Mouse (Mus musculus): ENCODE data around the gene Crispld2. TPM values are rescaled to one million over a fixed set of nuclear protein-coding genes. Genes with fewer than 3 reads are reported as not detected.

Crispld2 gene
- polyA plus RNA-seq, 1 experiment from 2014 or later: 4.9 TPM

DNA sequence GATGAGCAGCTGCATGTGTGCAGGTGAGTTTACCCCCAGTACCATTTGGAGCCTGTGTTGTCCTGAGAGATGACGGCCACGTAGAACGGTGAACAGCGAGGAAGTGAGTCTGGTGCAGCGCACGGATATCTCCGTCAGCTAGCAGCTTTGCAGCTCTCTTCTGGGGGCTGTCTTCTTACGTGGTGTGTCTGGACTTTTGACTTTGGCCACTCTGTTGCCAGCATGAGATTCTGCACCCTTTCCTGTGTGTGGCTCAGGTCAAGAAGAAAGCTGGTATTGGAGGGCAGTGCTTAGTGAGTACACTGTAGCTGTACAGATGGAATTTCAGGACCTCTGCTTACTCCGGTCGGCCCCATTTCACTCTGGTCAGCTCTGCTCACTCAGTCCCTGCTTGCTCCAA, 34.2 kb upstream of the Crispld2 start:
- Histone ChIP-seq H3K9ac (ENCODE audit: low read depth, low read length) (no peak overlapping the region), H3K4me1 (ENCODE audit: control insufficient read depth, insufficient read depth, low read length) (no peaks in the 10 kb centered on the region), H3K27me3 (ENCODE audit: control insufficient read depth, insufficient read depth, low read length) (no peaks in the 10 kb centered on the region), H3K27ac (ENCODE audit: low read depth, low read length) (no peak overlapping the region), H3K4me3 (ENCODE audit: low read length) (no peak overlapping the region), H3K36me3 (ENCODE audit: control insufficient read depth, insufficient read depth, low read length) (peaks cover 49% of the 10 kb centered on the region), H3K9me3 (ENCODE audit: control insufficient read depth, low read length) (no peaks in the 10 kb centered on the region), H3K4me2 (replicated peaks; ENCODE audit: low read depth, low read length) (no peak overlapping the region)
- no peak for ATAC-seq (ENCODE audit: low FRiP score, low TSS enrichment)
- 94% methylated on average over 10 of the region's 10 CpGs for WGBS

DNA sequence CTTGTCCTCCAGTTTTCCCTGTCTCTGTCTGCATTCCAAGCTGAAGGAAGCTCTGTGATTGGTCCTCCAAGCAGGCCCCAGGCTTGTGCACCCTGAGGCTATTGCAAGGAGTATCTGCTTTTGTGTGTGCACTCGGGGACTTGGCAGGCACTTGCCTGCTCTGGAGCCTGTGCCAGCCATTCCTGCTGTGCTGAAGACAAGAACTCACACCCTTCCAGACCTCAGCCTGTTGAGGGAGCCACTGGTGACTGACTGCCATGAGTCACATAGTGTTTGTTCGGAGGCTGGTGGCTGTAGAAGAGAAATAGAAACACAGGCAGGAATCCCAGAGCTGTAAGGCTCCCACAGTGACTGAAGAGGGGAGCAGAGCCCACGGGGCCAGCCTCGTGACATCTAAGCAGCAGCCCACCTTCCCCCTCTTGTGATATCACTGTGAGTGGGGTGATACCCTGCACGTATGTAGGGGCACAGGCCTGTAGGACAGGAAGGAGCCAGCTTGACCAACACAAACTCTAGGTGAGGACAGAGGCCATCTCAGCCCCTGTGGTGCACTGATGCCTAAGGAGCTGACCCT, 31.6 kb upstream of the Crispld2 start:
- WGBS: 76% methylated on average over 5 of the region's 5 CpGs
- no peaks in the 10 kb centered on the region for H3K27me3 ChIP-seq (ENCODE audit: control insufficient read depth, insufficient read depth, low read length)

DNA sequence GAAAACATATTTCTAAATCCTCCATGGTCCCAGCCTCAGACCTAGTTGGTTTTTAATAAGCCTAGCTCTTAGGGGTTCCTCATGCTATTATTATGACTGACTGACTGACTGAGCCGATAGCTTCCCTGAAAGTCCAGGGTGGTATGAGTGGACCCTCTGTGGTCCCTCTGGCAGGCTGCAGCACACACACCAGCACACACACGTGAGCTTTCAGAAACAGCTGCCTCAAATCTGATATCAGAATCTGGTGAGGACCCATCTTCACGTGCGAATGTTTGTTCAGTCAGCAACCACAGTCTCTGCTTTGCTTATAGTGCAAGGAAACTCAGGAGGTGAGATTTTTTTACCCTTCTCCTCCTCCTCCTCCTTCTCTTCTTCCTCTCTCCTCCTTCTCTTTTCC, 27.4 kb upstream of the Crispld2 start:
- WGBS: 63% methylated on average over 4 of the region's 4 CpGs
- no peak overlapping the region for H3K9ac ChIP-seq (ENCODE audit: low read depth, low read length)
- no peak overlapping the region for H3K27ac ChIP-seq (ENCODE audit: low read depth, low read length)
- no peaks in the 10 kb centered on the region for H3K36me3 ChIP-seq (ENCODE audit: control insufficient read depth, insufficient read depth, low read length)
- H3K4me1 ChIP-seq (ENCODE audit: control insufficient read depth, insufficient read depth, low read length): no peaks in the 10 kb centered on the region
- H3K4me2 ChIP-seq (replicated peaks; ENCODE audit: low read depth, low read length): no peak overlapping the region
- H3K9me3 ChIP-seq (ENCODE audit: control insufficient read depth, low read length): peaks cover 5% of the 10 kb centered on the region
- no peak overlapping the region for H3K4me3 ChIP-seq (ENCODE audit: low read length)
- ATAC-seq (ENCODE audit: low FRiP score, low TSS enrichment): no peak
- H3K27me3 ChIP-seq (ENCODE audit: control insufficient read depth, insufficient read depth, low read length): no peaks in the 10 kb centered on the region

More for the DNA sequence above, 31.6 kb upstream of the Crispld2 start:
- Histone ChIP-seq H3K36me3 (ENCODE audit: control insufficient read depth, insufficient read depth, low read length) (peaks cover 24% of the 10 kb centered on the region), H3K4me2 (replicated peaks; ENCODE audit: low read depth, low read length) (no peak overlapping the region), H3K4me1 (ENCODE audit: control insufficient read depth, insufficient read depth, low read length) (no peaks in the 10 kb centered on the region), H3K27ac (ENCODE audit: low read depth, low read length) (no peak overlapping the region), H3K4me3 (ENCODE audit: low read length) (no peak overlapping the region), H3K9ac (ENCODE audit: low read depth, low read length) (no peak overlapping the region; the same call in 1 of the 2 replicates), H3K9me3 (ENCODE audit: control insufficient read depth, low read length) (no peaks in the 10 kb centered on the region)
- no peak for ATAC-seq (ENCODE audit: low FRiP score, low TSS enrichment)

DNA sequence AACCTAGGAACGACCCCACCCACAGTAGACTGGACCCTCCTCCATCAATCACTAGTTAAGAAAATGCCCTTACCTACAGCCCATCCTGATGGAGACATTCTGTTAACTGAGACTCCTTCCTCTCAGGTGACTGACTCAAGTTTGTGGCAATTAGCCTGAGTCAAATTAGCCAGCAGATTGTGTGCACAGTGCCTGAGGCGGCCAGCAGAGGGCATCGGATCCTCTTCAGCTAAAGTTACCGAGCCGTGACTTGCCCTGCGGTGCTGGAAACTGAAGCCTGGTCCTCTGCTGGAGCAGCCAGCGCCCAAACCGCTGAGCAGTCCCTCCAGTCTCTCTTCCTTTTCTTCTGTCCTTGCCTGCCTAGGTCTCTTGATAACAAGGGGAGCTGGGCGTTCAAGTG, 24.8 kb upstream of the Crispld2 start:
- no peak overlapping the region for H3K4me2 ChIP-seq (replicated peaks; ENCODE audit: low read depth, low read length)
- no peak overlapping the region for H3K27ac ChIP-seq (ENCODE audit: low read depth, low read length)
- no peak for ATAC-seq (ENCODE audit: low FRiP score, low TSS enrichment)

DNA sequence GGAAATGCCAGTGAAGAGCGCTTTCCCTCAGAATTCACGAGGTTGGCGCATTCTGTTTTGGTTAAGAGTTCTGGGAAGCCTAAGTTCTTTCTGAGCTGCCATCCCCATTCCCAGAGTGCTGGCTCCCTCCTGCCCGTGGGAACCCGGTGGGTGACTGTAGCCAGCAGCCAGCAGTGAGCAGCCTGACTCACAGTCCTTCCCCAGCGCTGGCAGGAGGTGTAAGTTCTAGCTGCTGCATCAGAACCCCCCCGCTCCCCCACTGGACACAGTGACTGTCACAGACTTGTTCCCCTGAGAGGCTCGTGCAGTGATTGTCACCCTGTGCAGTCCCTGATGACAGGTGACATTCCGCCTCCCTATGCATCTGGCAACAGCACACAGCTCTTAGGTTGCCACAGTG, 22.1 kb upstream of the Crispld2 start:
- no peak overlapping the region for H3K4me3 ChIP-seq (ENCODE audit: low read length)
- no peaks in the 10 kb centered on the region for H3K36me3 ChIP-seq (ENCODE audit: control insufficient read depth, insufficient read depth, low read length)
- peaks cover 5% of the 10 kb centered on the region for H3K9me3 ChIP-seq (ENCODE audit: control insufficient read depth, low read length)
- H3K27ac ChIP-seq (ENCODE audit: low read depth, low read length): no peak overlapping the region
- WGBS: 74% methylated on average over 9 of the region's 9 CpGs
- no peak overlapping the region for H3K4me2 ChIP-seq (replicated peaks; ENCODE audit: low read depth, low read length)
- no peak for ATAC-seq (ENCODE audit: low FRiP score, low TSS enrichment)
- no peak overlapping the region for H3K9ac ChIP-seq (ENCODE audit: low read depth, low read length)
- H3K4me1 ChIP-seq (ENCODE audit: control insufficient read depth, insufficient read depth, low read length): no peaks in the 10 kb centered on the region
- no peaks in the 10 kb centered on the region for H3K27me3 ChIP-seq (ENCODE audit: control insufficient read depth, insufficient read depth, low read length)

More for the DNA sequence above, 24.8 kb upstream of the Crispld2 start:
- 89% methylated on average over 9 of the region's 9 CpGs for WGBS
- no peak overlapping the region for H3K4me3 ChIP-seq (ENCODE audit: low read length)
- H3K27me3 ChIP-seq (ENCODE audit: control insufficient read depth, insufficient read depth, low read length): no peaks in the 10 kb centered on the region
- no peak overlapping the region for H3K9ac ChIP-seq (ENCODE audit: low read depth, low read length)
- no peaks in the 10 kb centered on the region for H3K36me3 ChIP-seq (ENCODE audit: control insufficient read depth, insufficient read depth, low read length)
- H3K4me1 ChIP-seq (ENCODE audit: control insufficient read depth, insufficient read depth, low read length): no peaks in the 10 kb centered on the region
- H3K9me3 ChIP-seq (ENCODE audit: control insufficient read depth, low read length): peaks cover 5% of the 10 kb centered on the region

DNA sequence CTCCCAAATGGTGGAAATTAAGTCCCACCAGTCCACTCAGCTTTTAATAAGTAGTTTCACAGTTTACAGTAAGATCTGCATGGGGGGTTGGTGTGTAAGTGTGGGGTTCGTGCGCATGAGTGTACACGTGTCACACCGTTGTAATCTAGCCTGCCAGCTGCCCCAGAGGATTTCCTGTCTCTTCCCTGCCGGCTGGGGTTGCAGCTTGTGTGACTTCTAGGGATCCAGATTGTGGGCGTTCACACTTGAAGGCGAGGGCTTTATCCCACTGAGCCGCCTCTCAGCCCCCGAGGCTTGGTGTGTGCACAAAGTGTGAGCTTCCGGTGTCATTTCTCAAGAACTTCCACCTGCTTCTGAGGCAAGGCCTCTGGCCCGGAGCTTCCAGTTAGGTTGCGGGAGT, 19.7 kb upstream of the Crispld2 start:
- Histone ChIP-seq H3K4me1 (ENCODE audit: control insufficient read depth, insufficient read depth, low read length) (no peaks in the 10 kb centered on the region), H3K27ac (ENCODE audit: low read depth, low read length) (no peak overlapping the region), H3K4me2 (replicated peaks; ENCODE audit: low read depth, low read length) (no peak overlapping the region), H3K36me3 (ENCODE audit: control insufficient read depth, insufficient read depth, low read length) (no peaks in the 10 kb centered on the region), H3K4me3 (ENCODE audit: low read length) (no peak overlapping the region), H3K9me3 (ENCODE audit: control insufficient read depth, low read length) (peaks cover 3% of the 10 kb centered on the region), H3K9ac (ENCODE audit: low read depth, low read length) (no peak overlapping the region), H3K27me3 (ENCODE audit: control insufficient read depth, insufficient read depth, low read length) (no peaks in the 10 kb centered on the region)
- ATAC-seq (ENCODE audit: low FRiP score, low TSS enrichment): no peak
- WGBS: 63% methylated on average over 12 of the region's 12 CpGs

DNA sequence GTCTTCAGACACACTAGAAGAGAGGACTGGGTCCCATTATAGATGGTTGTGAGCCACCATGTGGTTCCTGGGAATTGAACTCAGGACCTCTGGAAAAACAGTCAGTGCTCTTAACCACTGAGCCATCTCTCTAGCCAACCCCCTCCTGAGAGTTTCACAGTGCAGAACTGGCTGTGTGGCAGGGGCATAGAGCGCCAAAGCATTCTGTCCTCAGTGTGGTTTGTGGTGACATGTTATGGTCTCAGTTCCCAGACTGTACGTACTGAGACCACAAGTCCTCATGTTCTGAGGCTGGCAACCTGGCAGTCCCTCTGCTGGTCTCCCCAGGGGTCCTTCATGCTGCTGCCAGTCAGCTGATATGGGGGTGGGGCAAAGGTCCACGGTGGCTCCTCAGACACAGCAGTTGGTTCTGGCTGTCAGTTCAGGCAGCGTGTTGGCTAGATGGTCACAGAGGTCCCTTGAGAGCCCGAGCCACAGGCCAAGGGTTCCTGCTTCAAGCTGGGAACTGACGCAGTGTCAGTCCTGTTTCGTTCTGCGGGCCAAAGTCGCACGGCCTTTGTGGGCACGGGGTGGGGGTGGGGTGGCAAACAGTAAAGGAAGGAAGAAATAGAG, 13.4 kb upstream of the Crispld2 start:
- WGBS: 69% methylated on average over 11 of the region's 11 CpGs
- H3K27me3 ChIP-seq (ENCODE audit: control insufficient read depth, insufficient read depth, low read length): no peaks in the 10 kb centered on the region
- no peaks in the 10 kb centered on the region for H3K9me3 ChIP-seq (ENCODE audit: control insufficient read depth, low read length)
- no peak overlapping the region for H3K4me2 ChIP-seq (replicated peaks; ENCODE audit: low read depth, low read length)
- ATAC-seq (ENCODE audit: low FRiP score, low TSS enrichment): no peak
- H3K4me1 ChIP-seq (ENCODE audit: control insufficient read depth, insufficient read depth, low read length): no peaks in the 10 kb centered on the region
- H3K27ac ChIP-seq (ENCODE audit: low read depth, low read length): no peak overlapping the region
- H3K4me3 ChIP-seq (ENCODE audit: low read length): no peak overlapping the region
- no peaks in the 10 kb centered on the region for H3K36me3 ChIP-seq (ENCODE audit: control insufficient read depth, insufficient read depth, low read length)
- H3K9ac ChIP-seq (ENCODE audit: low read depth, low read length): no peak overlapping the region

DNA sequence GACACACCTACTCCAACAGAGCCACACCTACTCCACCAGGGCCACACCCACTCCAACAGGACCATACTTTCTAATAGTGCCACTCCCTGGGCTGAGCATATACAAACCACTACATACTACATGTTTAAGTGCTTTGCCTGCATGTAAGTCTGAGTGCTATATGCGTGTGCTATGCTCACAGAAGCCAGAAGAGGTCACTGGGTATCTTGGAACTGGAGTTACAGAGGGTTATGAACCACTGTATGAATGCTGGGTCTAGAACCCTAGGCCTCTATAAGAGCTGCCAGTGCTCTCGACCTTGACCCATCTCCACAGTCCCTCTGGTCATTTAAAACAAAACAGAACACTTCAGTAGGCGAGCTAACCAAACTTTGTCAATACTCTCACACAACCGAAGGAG, 11.0 kb upstream of the Crispld2 start:
- Histone ChIP-seq H3K4me3 (ENCODE audit: low read length) (no peak overlapping the region), H3K36me3 (ENCODE audit: control insufficient read depth, insufficient read depth, low read length) (no peaks in the 10 kb centered on the region), H3K4me1 (ENCODE audit: control insufficient read depth, insufficient read depth, low read length) (no peaks in the 10 kb centered on the region), H3K9me3 (ENCODE audit: control insufficient read depth, low read length) (no peaks in the 10 kb centered on the region), H3K27me3 (ENCODE audit: control insufficient read depth, insufficient read depth, low read length) (no peaks in the 10 kb centered on the region), H3K9ac (ENCODE audit: low read depth, low read length) (no peak overlapping the region), H3K4me2 (replicated peaks; ENCODE audit: low read depth, low read length) (no peak overlapping the region), H3K27ac (ENCODE audit: low read depth, low read length) (no peak overlapping the region)
- WGBS: 79% methylated on average over 4 of the region's 4 CpGs
- ATAC-seq (ENCODE audit: low FRiP score, low TSS enrichment): no peak

DNA sequence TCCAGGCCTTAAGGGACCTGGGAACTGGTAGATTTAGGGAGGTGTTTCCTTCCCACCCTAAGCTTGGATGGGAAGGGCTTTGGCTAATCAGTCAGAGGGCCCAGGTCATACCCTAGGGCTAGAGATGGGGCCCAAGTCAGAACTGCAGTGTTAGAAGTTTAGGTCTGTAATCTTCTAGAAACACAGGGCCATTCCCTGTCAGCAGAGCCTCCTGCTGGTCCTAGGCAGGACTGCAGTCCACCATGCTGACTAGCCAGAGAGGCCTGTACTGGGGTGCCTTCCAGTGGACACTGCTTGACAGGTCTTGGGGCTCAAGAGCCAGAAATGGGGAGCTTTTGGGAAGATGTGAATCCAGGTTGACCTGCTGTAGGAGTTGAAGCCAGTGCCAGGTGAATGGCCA, 8.2 kb upstream of the Crispld2 start:
- ATAC-seq (ENCODE audit: low FRiP score, low TSS enrichment): no peak

More for the DNA sequence above, 8.2 kb upstream of the Crispld2 start:
- H3K27ac ChIP-seq (ENCODE audit: low read depth, low read length): no peak overlapping the region
- H3K9me3 ChIP-seq (ENCODE audit: control insufficient read depth, low read length): no peaks in the 10 kb centered on the region
- H3K36me3 ChIP-seq (ENCODE audit: control insufficient read depth, insufficient read depth, low read length): no peaks in the 10 kb centered on the region
- H3K4me3 ChIP-seq (ENCODE audit: low read length): no peak overlapping the region
- H3K27me3 ChIP-seq (ENCODE audit: control insufficient read depth, insufficient read depth, low read length): no peaks in the 10 kb centered on the region
- no peak overlapping the region for H3K4me2 ChIP-seq (replicated peaks; ENCODE audit: low read depth, low read length)
- peaks cover 6% of the 10 kb centered on the region; the same call in 1 of the 2 replicates for H3K4me1 ChIP-seq (ENCODE audit: control insufficient read depth, insufficient read depth, low read length)
- H3K9ac ChIP-seq (ENCODE audit: low read depth, low read length): no peak overlapping the region
